Mouse (Mus musculus) G1E (cell line): ENCODE data around the gene Mertk. TPM values are rescaled to one million over a fixed set of nuclear protein-coding genes. Genes with fewer than 3 reads are reported as not detected.

ENCODE experiments used
- ATAC-seq: 2 replicates; pipeline ENCODE4 v1.8.0; 2016; ENCODE audit warnings: mild to moderate bottlenecking; ENCODE audit not compliant: insufficient number of reproducible peaks, poor library complexity, low FRiP score, severe bottlenecking; ENCODE audit errors: extremely low read depth
- DNase-seq: peaks from one replicate; pipeline ENCODE4 v3.0.0; 2012; ENCODE audit warnings: low spot score
- H3K27me3 ChIP-seq: 2 replicates; pipeline ENCODE4 v1.6.1; 2012; ENCODE audit warnings: mild to moderate bottlenecking, low read length, inconsistent platforms; ENCODE audit not compliant: insufficient read depth
- H3K36me3 ChIP-seq: replicated peaks from 2 replicates; pipeline ENCODE3; 2012; ENCODE audit warnings: mild to moderate bottlenecking, inconsistent platforms
- H3K4me1 ChIP-seq: 2 replicates; pipeline ENCODE4 v1.6.1; 2012; ENCODE audit warnings: low read depth, low read length, inconsistent platforms, mixed read lengths; ENCODE audit not compliant: insufficient read depth
- H3K4me3 ChIP-seq: 2 replicates; pipeline ENCODE4 v1.5.1; 2012; ENCODE audit warnings: low read depth, mild to moderate bottlenecking, inconsistent platforms, low read length, moderate library complexity, mixed read lengths
- H3K9me3 ChIP-seq: replicated peaks from 2 replicates; pipeline ENCODE4 v1.6.1; 2012; ENCODE audit warnings: inconsistent platforms
- CTCF ChIP-seq: IDR thresholded peaks from 2 replicates; pipeline ENCODE4 v1.5.1; 2012; ENCODE audit warnings: low read depth, low read length, inconsistent platforms, mixed read lengths
- GATA1 ChIP-seq: IDR thresholded peaks from 2 replicates; pipeline ENCODE4 v1.6.1; 2012; ENCODE audit warnings: borderline replicate concordance, low read length, inconsistent platforms, mixed read lengths
- GATA2 ChIP-seq: IDR thresholded peaks from 2 replicates; pipeline ENCODE4 v1.6.1; 2012; ENCODE audit warnings: low read depth, low read length, inconsistent platforms, borderline replicate concordance
- POLR2AphosphoS5 ChIP-seq: IDR thresholded peaks from 2 replicates; pipeline ENCODE4 v1.6.1; 2012; ENCODE audit warnings: low read depth, low read length, inconsistent platforms; ENCODE audit not compliant: insufficient replicate concordance
- TAL1 ChIP-seq: conservative IDR thresholded peaks from 2 replicates; pipeline ENCODE4 v1.6.1; 2012; ENCODE audit warnings: low read depth, low read length, inconsistent platforms, mixed read lengths
- polyA plus RNA-seq: library from polyadenylated mRNA; stranded (reverse); fragments of >175 nt; gene quantifications from 2 replicates; pipeline ENCODE4 v1.2.3, GENCODE M21; 2012
- total RNA-seq, 2 experiments: library from RNA; stranded (forward) in 1 of 2; stranded (reverse) in 1 of 2; fragments of 200-1000 nt in 1 of 2; fragments of >200 nt in 1 of 2; fragmentation: Nextera tagmentation in 1 of 2; gene quantifications; 2 replicates each; pipeline ENCODE4 v1.2.3; 2014 to 2017

The Mertk gene
- total and polyA plus RNA-seq, 3 experiments, result 0.05 TPM; not detected in 2

GRCm38 (mm10) chr2:128832611-128833010 lies 133.9 kb downstream of the Mertk start:
- ATAC-seq (no peak), DNase-seq (no peak)
- H3K27me3 ChIP-seq, result no peaks in the 10 kb centered on the region
- no peak for TF ChIP-seq POLR2AphosphoS5
- TF ChIP-seq CTCF, result no peak
- no peak for TF ChIP-seq TAL1
- TF ChIP-seq GATA1, result no peak
- no peak for TF ChIP-seq GATA2
- no peaks in the 10 kb centered on the region for H3K4me1 ChIP-seq
- peaks cover 74% of the 10 kb centered on the region for H3K36me3 ChIP-seq
- no peak overlapping the region for H3K4me3 ChIP-seq
- H3K9me3 ChIP-seq, result no peaks in the 10 kb centered on the region

DNA sequence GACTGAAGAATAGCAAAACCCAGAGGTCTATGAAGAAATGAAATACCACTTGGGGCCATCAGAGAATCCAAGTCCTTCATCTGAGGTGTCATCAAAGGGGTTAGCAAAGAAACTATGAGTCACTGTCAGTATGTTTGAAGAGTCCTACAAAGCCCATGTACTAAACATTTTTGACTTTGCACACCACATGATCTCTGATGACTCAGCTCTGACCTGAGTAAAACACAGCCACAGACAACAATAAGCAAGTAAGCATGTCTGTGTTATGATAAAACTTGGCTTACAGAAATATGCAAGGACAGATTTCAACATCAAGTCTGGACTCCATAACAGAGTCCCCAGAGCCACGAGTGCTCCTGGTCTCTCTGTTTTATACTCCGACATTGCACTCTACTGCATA lies 134.3 kb downstream of the Mertk start:
- H3K9me3 ChIP-seq, result no peaks in the 10 kb centered on the region
- no peaks in the 10 kb centered on the region for H3K4me1 ChIP-seq
- no peak for ATAC-seq
- TF ChIP-seq TAL1 (no peak), GATA2 (no peak), CTCF (no peak), GATA1 (no peak), POLR2AphosphoS5 (no peak)
- H3K4me3 ChIP-seq, result no peak overlapping the region
- peaks cover 76% of the 10 kb centered on the region for H3K36me3 ChIP-seq
- no peaks in the 10 kb centered on the region for H3K27me3 ChIP-seq
- DNase-seq, result no peak

- Histone ChIP-seq H3K9me3 (no peaks in the 10 kb centered on the region), H3K27me3 (no peaks in the 10 kb centered on the region), H3K4me3 (no peak overlapping the region), H3K36me3 (peaks cover 76% of the 10 kb centered on the region), H3K4me1 (no peaks in the 10 kb centered on the region)
- DNase-seq, result no peak
- no peak for ATAC-seq
- TF ChIP-seq CTCF, result no peak
Observed at GRCm38 (mm10) chr2:128833435-128833834, 134.7 kb downstream of the Mertk start.

DNA sequence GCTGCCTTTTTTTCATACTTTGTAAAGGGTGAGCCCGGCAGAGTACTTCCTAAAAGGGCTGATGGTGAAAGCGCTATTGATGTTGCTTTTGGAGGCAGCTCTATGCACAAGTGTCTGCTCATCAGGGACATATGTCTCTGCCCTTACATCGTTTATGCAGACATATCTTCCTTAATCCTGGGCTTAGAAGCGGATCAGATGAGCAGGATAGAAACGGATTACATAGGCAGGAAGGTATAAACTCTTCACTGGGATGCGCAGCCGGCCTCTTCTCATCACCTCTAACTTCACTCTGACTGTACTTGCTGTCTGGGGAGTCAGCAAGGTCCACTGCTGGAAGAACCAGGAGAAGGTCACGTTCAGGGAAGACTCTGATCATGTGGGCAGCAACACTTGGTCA lies 138.8 kb downstream of the Mertk start:
- no peaks in the 10 kb centered on the region for H3K27me3 ChIP-seq
- H3K36me3 ChIP-seq, result peaks cover 65% of the 10 kb centered on the region
- H3K4me1 ChIP-seq, result no peaks in the 10 kb centered on the region
- ATAC-seq (no peak), DNase-seq (no peak)
- no peak overlapping the region for H3K4me3 ChIP-seq
- TF ChIP-seq CTCF, result no peak
- no peak for TF ChIP-seq TAL1
- TF ChIP-seq GATA2, result no peak
- H3K9me3 ChIP-seq, result no peaks in the 10 kb centered on the region

DNA sequence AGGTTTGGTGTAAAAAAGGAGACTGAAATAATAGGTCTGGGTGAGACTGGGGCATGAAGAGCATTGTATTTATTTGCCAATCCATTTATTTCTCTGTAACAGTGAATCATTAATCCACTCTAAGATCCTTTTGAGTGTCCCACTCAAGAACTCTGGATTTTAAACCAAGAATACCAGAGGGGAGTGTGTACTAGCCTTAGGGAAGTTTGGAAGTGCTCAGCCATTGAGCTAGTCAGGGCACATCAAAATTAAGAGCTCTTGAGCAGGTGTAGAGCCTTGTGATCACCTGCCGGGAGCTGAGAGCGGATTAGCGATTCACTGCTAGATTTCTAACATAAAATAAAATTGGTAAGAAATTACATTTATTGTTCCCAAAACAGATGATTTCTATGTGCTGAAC lies 139.9 kb downstream of the Mertk start:
- ATAC-seq, result no peak
- H3K4me1 ChIP-seq, result no peaks in the 10 kb centered on the region
- H3K27me3 ChIP-seq, result no peaks in the 10 kb centered on the region
- no peak overlapping the region for H3K4me3 ChIP-seq
- H3K36me3 ChIP-seq, result peaks cover 65% of the 10 kb centered on the region
- TF ChIP-seq TAL1 (no peak), GATA1 (no peak), CTCF (no peak), POLR2AphosphoS5 (no peak), GATA2 (no peak)
- no peaks in the 10 kb centered on the region for H3K9me3 ChIP-seq
- no peak for DNase-seq

GRCm38 (mm10) chr2:128839501-128839900 lies 140.7 kb downstream of the Mertk start:
- TF ChIP-seq CTCF, result no peak
- TF ChIP-seq GATA2, result no peak
- no peak for TF ChIP-seq GATA1
- no peak for TF ChIP-seq POLR2AphosphoS5
- TF ChIP-seq TAL1, result no peak
- H3K36me3 ChIP-seq, result peaks cover 61% of the 10 kb centered on the region
- DNase-seq (no peak), ATAC-seq (no peak)
- H3K9me3 ChIP-seq, result no peaks in the 10 kb centered on the region
- no peaks in the 10 kb centered on the region for H3K4me1 ChIP-seq
- H3K27me3 ChIP-seq, result no peaks in the 10 kb centered on the region
- no peak overlapping the region for H3K4me3 ChIP-seq

- no peak for DNase-seq
- no peaks in the 10 kb centered on the region for H3K27me3 ChIP-seq
- H3K36me3 ChIP-seq, result peaks cover 58% of the 10 kb centered on the region
- H3K4me1 ChIP-seq, result no peaks in the 10 kb centered on the region
- H3K9me3 ChIP-seq, result no peaks in the 10 kb centered on the region
- H3K4me3 ChIP-seq, result no peak overlapping the region
- TF ChIP-seq TAL1, result no peak
- no peak for TF ChIP-seq GATA2
- TF ChIP-seq POLR2AphosphoS5, result no peak
- no peak for TF ChIP-seq GATA1
- no peak for TF ChIP-seq CTCF
- no peak for ATAC-seq
Observed at GRCm38 (mm10) chr2:128842437-128842836, 143.7 kb downstream of the Mertk start.
